Mouse (Mus musculus): ENCODE data around the gene Scn8a. TPM values are rescaled to one million over a fixed set of nuclear protein-coding genes. Genes with fewer than 3 reads are reported as not detected.

Scn8a gene
- total and polyA plus RNA-seq, 2 experiments from 2014 or later = 22.4 to 37.7 TPM

GRCm38 (mm10) chr15:101082236-101082635 lies 212.6 kb downstream of the Scn8a start:
- Histone ChIP-seq H3K4me1 (ENCODE audit: insufficient read depth, low read length) (0 out of 2 replicates have a peak, but pooled peaks cover 5% of the 10 kb centered on the region), H3K9ac (replicated peaks; ENCODE audit: low read length, poor library complexity, severe bottlenecking) (no peak overlapping the region), H3K4me2 (ENCODE audit: low read depth, low read length, poor library complexity, severe bottlenecking) (no peak overlapping the region), H3K27ac (ENCODE audit: low read depth, low read length) (no peak overlapping the region), H3K9me3 (ENCODE audit: low read length) (no peaks in the 10 kb centered on the region), H3K36me3 (ENCODE audit: insufficient read depth, low read length) (no peaks in the 10 kb centered on the region), H3K27me3 (ENCODE audit: insufficient read depth, low read length) (no peaks in the 10 kb centered on the region), H3K4me3 (ENCODE audit: low read depth, low read length) (no peak overlapping the region)
- ATAC-seq (ENCODE audit: low FRiP score) (no peak), DNase-seq (ENCODE audit: low spot score) (no peak)
- 70% methylated on average over 4 of the region's 4 CpGs for WGBS
- TF ChIP-seq CTCF (IDR thresholded peaks at IDR 0.05) = no peak

- Histone ChIP-seq H3K4me2 (ENCODE audit: low read depth, low read length, poor library complexity, severe bottlenecking) (no peak overlapping the region), H3K27me3 (ENCODE audit: insufficient read depth, low read length) (no peaks in the 10 kb centered on the region), H3K27ac (ENCODE audit: low read depth, low read length) (no peak overlapping the region), H3K4me1 (ENCODE audit: insufficient read depth, low read length) (peaks cover 2% of the 10 kb centered on the region; the same call in 1 of the 2 replicates), H3K36me3 (ENCODE audit: insufficient read depth, low read length) (no peaks in the 10 kb centered on the region), H3K4me3 (ENCODE audit: low read depth, low read length) (no peak overlapping the region), H3K9me3 (ENCODE audit: low read length) (no peaks in the 10 kb centered on the region), H3K9ac (replicated peaks; ENCODE audit: low read length, poor library complexity, severe bottlenecking) (no peak overlapping the region)
- TF ChIP-seq CTCF (IDR thresholded peaks at IDR 0.05) = no peak
- ATAC-seq (ENCODE audit: low FRiP score) (no peak), DNase-seq (ENCODE audit: low spot score) (no peak)
- 86% methylated on average over 10 of the region's 10 CpGs for WGBS
Measured at GRCm38 (mm10) chr15:101084499-101084898, 214.8 kb downstream of the Scn8a start.

GRCm38 (mm10) chr15:101086451-101086850 lies 216.8 kb downstream of the Scn8a start:
- TF ChIP-seq CTCF (IDR thresholded peaks at IDR 0.05) = no peak
- H3K36me3 ChIP-seq (ENCODE audit: insufficient read depth, low read length) = no peaks in the 10 kb centered on the region
- WGBS = 70% methylated on average over 9 of the region's 9 CpGs
- no peaks in the 10 kb centered on the region for H3K9me3 ChIP-seq (ENCODE audit: low read length)
- no peak overlapping the region for H3K4me2 ChIP-seq (ENCODE audit: low read depth, low read length, poor library complexity, severe bottlenecking)
- no peak overlapping the region for H3K27ac ChIP-seq (ENCODE audit: low read depth, low read length)
- H3K4me1 ChIP-seq (ENCODE audit: insufficient read depth, low read length) = peaks cover 2% of the 10 kb centered on the region; the same call in 1 of the 2 replicates
- DNase-seq (ENCODE audit: low spot score) (no peak), ATAC-seq (ENCODE audit: low FRiP score) (no peak)
- H3K27me3 ChIP-seq (ENCODE audit: insufficient read depth, low read length) = no peaks in the 10 kb centered on the region
- no peak overlapping the region for H3K4me3 ChIP-seq (ENCODE audit: low read depth, low read length)
- H3K9ac ChIP-seq (replicated peaks; ENCODE audit: low read length, poor library complexity, severe bottlenecking) = no peak overlapping the region

- Histone ChIP-seq H3K4me3 (ENCODE audit: low read depth, low read length) (no peak overlapping the region), H3K9me3 (ENCODE audit: low read length) (no peaks in the 10 kb centered on the region), H3K4me1 (ENCODE audit: insufficient read depth, low read length) (peaks cover 2% of the 10 kb centered on the region; the same call in 1 of the 2 replicates), H3K27me3 (ENCODE audit: insufficient read depth, low read length) (no peaks in the 10 kb centered on the region), H3K36me3 (ENCODE audit: insufficient read depth, low read length) (no peaks in the 10 kb centered on the region), H3K9ac (replicated peaks; ENCODE audit: low read length, poor library complexity, severe bottlenecking) (no peak overlapping the region), H3K4me2 (ENCODE audit: low read depth, low read length, poor library complexity, severe bottlenecking) (no peak overlapping the region), H3K27ac (ENCODE audit: low read depth, low read length) (no peak overlapping the region)
- ATAC-seq (ENCODE audit: low FRiP score) (no peak), DNase-seq (ENCODE audit: low spot score) (peak; percentile 58)
- no peak for TF ChIP-seq CTCF (IDR thresholded peaks at IDR 0.05)
- 63% methylated on average over 3 of the region's 3 CpGs for WGBS
Measured at GRCm38 (mm10) chr15:101086956-101087355, 217.3 kb downstream of the Scn8a start.

- Histone ChIP-seq H3K9ac (replicated peaks; ENCODE audit: low read length, poor library complexity, severe bottlenecking) (no peak overlapping the region), H3K36me3 (ENCODE audit: insufficient read depth, low read length) (no peaks in the 10 kb centered on the region), H3K4me3 (ENCODE audit: low read depth, low read length) (no peak overlapping the region), H3K27ac (ENCODE audit: low read depth, low read length) (0 out of 2 replicates have a peak overlapping the region, but pooled peaks have one; percentile 32), H3K4me1 (ENCODE audit: insufficient read depth, low read length) (peaks cover 5% of the 10 kb centered on the region; the same call in 1 of the 2 replicates), H3K9me3 (ENCODE audit: low read length) (no peaks in the 10 kb centered on the region), H3K4me2 (ENCODE audit: low read depth, low read length, poor library complexity, severe bottlenecking) (no peak overlapping the region), H3K27me3 (ENCODE audit: insufficient read depth, low read length) (no peaks in the 10 kb centered on the region)
- TF ChIP-seq CTCF (IDR thresholded peaks at IDR 0.05) = no peak
- ATAC-seq (ENCODE audit: low FRiP score) (no peak), DNase-seq (ENCODE audit: low spot score) (peak; percentile 58)
- WGBS = 23% methylated on average over 4 of the region's 4 CpGs
Measured at GRCm38 (mm10) chr15:101088291-101088690, 218.6 kb downstream of the Scn8a start.

- Histone ChIP-seq H3K4me3 (ENCODE audit: low read depth, low read length) (no peak overlapping the region), H3K9me3 (ENCODE audit: low read length) (no peaks in the 10 kb centered on the region), H3K36me3 (ENCODE audit: insufficient read depth, low read length) (no peaks in the 10 kb centered on the region), H3K27ac (ENCODE audit: low read depth, low read length) (no peak overlapping the region), H3K4me1 (ENCODE audit: insufficient read depth, low read length) (peaks cover 5% of the 10 kb centered on the region; the same call in 1 of the 2 replicates), H3K9ac (replicated peaks; ENCODE audit: low read length, poor library complexity, severe bottlenecking) (no peak overlapping the region), H3K4me2 (ENCODE audit: low read depth, low read length, poor library complexity, severe bottlenecking) (no peak overlapping the region), H3K27me3 (ENCODE audit: insufficient read depth, low read length) (no peaks in the 10 kb centered on the region)
- DNase-seq (ENCODE audit: low spot score) (no peak), ATAC-seq (ENCODE audit: low FRiP score) (no peak)
- WGBS = 96% methylated on average over 8 of the region's 8 CpGs
- TF ChIP-seq CTCF (IDR thresholded peaks at IDR 0.05) = no peak
Measured at GRCm38 (mm10) chr15:101091551-101091950, 221.9 kb downstream of the Scn8a start.

Data from midbrain, postnatal 0 days (tissue).